Mouse (Mus musculus): ENCODE results near the gene Ppp4r1. TPM values are rescaled to one million over a fixed set of nuclear protein-coding genes. Genes with fewer than 3 reads are reported as not detected.

Ppp4r1 gene
- polyA plus RNA-seq, 2 experiments = 43.7 to 67.6 TPM

DNA sequence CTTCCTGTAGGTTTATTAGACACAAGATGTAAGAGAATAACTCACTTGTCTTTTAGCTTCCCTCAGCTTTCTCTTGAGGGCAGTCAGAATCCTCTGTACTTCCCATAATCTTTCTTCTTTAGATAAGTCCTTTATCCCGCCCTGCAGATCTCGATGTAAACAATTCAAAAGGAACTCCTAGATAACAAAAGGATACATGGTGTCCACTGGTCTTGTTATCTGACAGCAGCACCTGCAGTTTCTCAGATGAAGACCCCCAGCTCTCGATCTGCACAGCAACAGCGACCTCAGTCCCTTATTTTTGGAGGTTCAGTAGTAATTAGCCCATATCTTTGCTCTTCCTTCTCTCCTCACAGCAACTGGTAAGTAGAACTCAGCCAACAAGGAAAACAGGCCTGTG, 75.2 kb downstream of the Ppp4r1 start:
- 83% methylated on average over 4 of the region's 4 CpGs for WGBS
- peaks cover 65% of the 10 kb centered on the region for H3K36me3 ChIP-seq (ENCODE audit: control insufficient read depth, insufficient read depth, low read length)

DNA sequence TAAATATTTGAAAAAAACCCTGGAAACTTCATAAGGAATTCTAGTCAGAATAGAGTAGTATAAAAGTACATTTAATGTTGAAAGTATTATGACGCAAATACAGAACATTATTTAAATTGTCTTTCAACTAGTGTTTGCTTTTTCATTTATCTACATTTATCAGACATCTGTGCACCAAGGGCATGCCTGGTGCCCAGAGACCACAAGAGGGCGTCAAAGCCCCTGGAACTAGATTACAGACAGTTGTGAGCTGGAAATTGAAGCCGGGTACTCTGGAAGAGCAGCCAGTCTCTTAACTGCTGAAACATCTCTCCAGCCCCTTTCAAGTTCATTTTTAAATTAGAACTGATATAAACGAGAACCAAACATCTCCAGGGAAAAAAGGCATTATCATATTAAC, 80.2 kb downstream of the Ppp4r1 start:
- no peaks in the 10 kb centered on the region for H3K27me3 ChIP-seq (ENCODE audit: control insufficient read depth, insufficient read depth, low read length)
- H3K9me3 ChIP-seq (ENCODE audit: control insufficient read depth, low read length) = no peaks in the 10 kb centered on the region
- no peaks in the 10 kb centered on the region for H3K4me1 ChIP-seq (ENCODE audit: control insufficient read depth, insufficient read depth, low read length)
- no peak overlapping the region for H3K27ac ChIP-seq (replicated peaks; ENCODE audit: low read depth, low read length)
- H3K4me2 ChIP-seq (replicated peaks; ENCODE audit: low read depth, low read length, severe bottlenecking) = no peak overlapping the region
- H3K4me3 ChIP-seq (replicated peaks; ENCODE audit: low read length) = no peak overlapping the region
- no peak overlapping the region for H3K9ac ChIP-seq (ENCODE audit: low read depth, low read length, severe bottlenecking)
- DNase-seq (ENCODE audit: low spot score) (no peak), ATAC-seq (ENCODE audit: low FRiP score, low read depth) (no peak)
- 55% methylated on average over 4 of the region's 4 CpGs for WGBS
- H3K36me3 ChIP-seq (ENCODE audit: control insufficient read depth, insufficient read depth, low read length) = peaks cover 56% of the 10 kb centered on the region
- no peak for TF ChIP-seq POLR2A (IDR thresholded peaks at IDR 0.05; ENCODE audit: borderline replicate concordance, extremely low read depth, insufficient read depth, insufficient read length)

More for the DNA sequence above, 75.2 kb downstream of the Ppp4r1 start:
- no peaks in the 10 kb centered on the region for H3K9me3 ChIP-seq (ENCODE audit: control insufficient read depth, low read length)
- no peak for TF ChIP-seq POLR2A (IDR thresholded peaks at IDR 0.05; ENCODE audit: borderline replicate concordance, extremely low read depth, insufficient read depth, insufficient read length)
- no peak overlapping the region for H3K4me2 ChIP-seq (replicated peaks; ENCODE audit: low read depth, low read length, severe bottlenecking)
- no peak overlapping the region for H3K4me3 ChIP-seq (replicated peaks; ENCODE audit: low read length)
- H3K4me1 ChIP-seq (ENCODE audit: control insufficient read depth, insufficient read depth, low read length) = no peaks in the 10 kb centered on the region
- no peak overlapping the region for H3K27ac ChIP-seq (replicated peaks; ENCODE audit: low read depth, low read length)
- ATAC-seq (ENCODE audit: low FRiP score, low read depth) (no peak), DNase-seq (ENCODE audit: low spot score) (no peak)
- no peaks in the 10 kb centered on the region for H3K27me3 ChIP-seq (ENCODE audit: control insufficient read depth, insufficient read depth, low read length)
- H3K9ac ChIP-seq (ENCODE audit: low read depth, low read length, severe bottlenecking) = no peak overlapping the region

DNA sequence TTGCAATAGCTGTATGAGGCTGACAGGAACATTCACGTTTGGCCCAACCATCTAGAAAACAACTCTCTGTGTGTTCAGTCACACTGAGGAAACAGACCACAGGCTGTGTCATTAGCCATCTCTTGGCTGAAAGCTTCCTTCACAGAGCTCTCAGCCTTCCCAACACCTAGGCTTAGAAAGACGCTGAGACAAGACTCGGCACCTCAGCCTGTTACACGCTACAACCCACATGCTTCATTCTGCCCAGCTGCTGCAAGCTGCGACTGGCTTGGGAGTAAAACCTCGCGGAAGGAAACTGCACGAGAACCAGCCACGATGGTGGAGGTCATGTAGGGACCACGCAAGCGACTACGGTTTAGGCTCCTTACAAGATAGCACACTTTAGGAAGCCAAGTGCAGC, 81.5 kb downstream of the Ppp4r1 start:
- WGBS = 96% methylated on average over 12 of the region's 12 CpGs
- no peak for TF ChIP-seq POLR2A (IDR thresholded peaks at IDR 0.05; ENCODE audit: borderline replicate concordance, extremely low read depth, insufficient read depth, insufficient read length)
- Histone ChIP-seq H3K36me3 (ENCODE audit: control insufficient read depth, insufficient read depth, low read length) (peaks cover 45% of the 10 kb centered on the region), H3K4me3 (replicated peaks; ENCODE audit: low read length) (no peak overlapping the region), H3K4me1 (ENCODE audit: control insufficient read depth, insufficient read depth, low read length) (no peaks in the 10 kb centered on the region), H3K9me3 (ENCODE audit: control insufficient read depth, low read length) (no peaks in the 10 kb centered on the region), H3K27ac (replicated peaks; ENCODE audit: low read depth, low read length) (no peak overlapping the region), H3K9ac (ENCODE audit: low read depth, low read length, severe bottlenecking) (no peak overlapping the region), H3K4me2 (replicated peaks; ENCODE audit: low read depth, low read length, severe bottlenecking) (no peak overlapping the region), H3K27me3 (ENCODE audit: control insufficient read depth, insufficient read depth, low read length) (no peaks in the 10 kb centered on the region)
- no peak for DNase-seq (ENCODE audit: low spot score)
- no peak for ATAC-seq (ENCODE audit: low FRiP score, low read depth)

DNA sequence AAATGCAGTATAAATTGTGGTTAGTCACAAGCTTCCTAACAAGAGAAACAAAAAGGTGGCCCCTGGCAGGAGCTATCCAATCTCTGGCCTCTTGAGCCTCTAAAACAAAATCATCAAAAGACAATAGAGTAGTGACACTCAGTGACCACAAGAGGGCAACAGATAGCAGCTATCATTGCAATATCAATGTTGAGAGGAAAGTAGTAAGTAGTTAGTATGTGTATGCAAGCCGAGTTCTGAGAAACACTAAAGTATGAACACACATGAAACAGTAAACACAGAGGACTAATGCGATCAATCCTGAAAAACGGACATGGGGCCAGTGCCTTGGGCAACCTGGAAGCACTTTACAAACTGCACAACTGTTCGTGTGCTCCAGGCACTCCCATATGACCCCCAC, 82.4 kb downstream of the Ppp4r1 start:
- H3K9ac ChIP-seq (ENCODE audit: low read depth, low read length, severe bottlenecking) = no peak overlapping the region
- 36% methylated on average over 4 of the region's 4 CpGs for WGBS
- no peak overlapping the region for H3K4me2 ChIP-seq (replicated peaks; ENCODE audit: low read depth, low read length, severe bottlenecking)
- H3K27me3 ChIP-seq (ENCODE audit: control insufficient read depth, insufficient read depth, low read length) = no peaks in the 10 kb centered on the region
- peak; percentile 44; the same call in 1 of the 2 replicates for ATAC-seq (ENCODE audit: low FRiP score, low read depth)
- H3K4me1 ChIP-seq (ENCODE audit: control insufficient read depth, insufficient read depth, low read length) = no peaks in the 10 kb centered on the region
- TF ChIP-seq POLR2A (IDR thresholded peaks at IDR 0.05; ENCODE audit: borderline replicate concordance, extremely low read depth, insufficient read depth, insufficient read length) = no peak
- peak; percentile 83 for DNase-seq (ENCODE audit: low spot score)
- H3K27ac ChIP-seq (replicated peaks; ENCODE audit: low read depth, low read length) = no peak overlapping the region
- H3K9me3 ChIP-seq (ENCODE audit: control insufficient read depth, low read length) = no peaks in the 10 kb centered on the region
- no peak overlapping the region for H3K4me3 ChIP-seq (replicated peaks; ENCODE audit: low read length)
- H3K36me3 ChIP-seq (ENCODE audit: control insufficient read depth, insufficient read depth, low read length) = peaks cover 39% of the 10 kb centered on the region

DNA sequence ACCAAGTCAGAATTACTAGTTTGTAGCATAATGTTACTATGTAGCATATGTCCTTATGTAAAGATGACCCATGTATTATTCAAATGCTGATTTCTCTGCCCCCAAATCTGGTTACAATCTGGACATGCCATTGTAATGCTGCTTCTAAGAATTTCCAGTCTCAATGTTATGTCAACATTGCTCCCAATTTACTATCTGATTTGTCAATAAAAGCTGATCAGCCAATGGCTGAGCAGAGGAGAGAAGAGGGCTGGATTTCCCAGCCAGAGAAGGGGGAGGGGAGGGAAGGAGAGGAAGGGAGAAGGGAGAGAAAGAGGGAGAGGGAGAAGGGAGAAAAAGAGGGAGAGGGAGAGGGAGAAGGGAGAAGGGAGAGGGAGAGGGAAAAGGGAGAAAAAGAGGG, 82.9 kb downstream of the Ppp4r1 start:
- Histone ChIP-seq H3K4me3 (replicated peaks; ENCODE audit: low read length) (no peak overlapping the region), H3K4me2 (replicated peaks; ENCODE audit: low read depth, low read length, severe bottlenecking) (no peak overlapping the region), H3K27me3 (ENCODE audit: control insufficient read depth, insufficient read depth, low read length) (no peaks in the 10 kb centered on the region), H3K36me3 (ENCODE audit: control insufficient read depth, insufficient read depth, low read length) (peaks cover 39% of the 10 kb centered on the region), H3K27ac (replicated peaks; ENCODE audit: low read depth, low read length) (no peak overlapping the region), H3K9ac (ENCODE audit: low read depth, low read length, severe bottlenecking) (no peak overlapping the region), H3K4me1 (ENCODE audit: control insufficient read depth, insufficient read depth, low read length) (no peaks in the 10 kb centered on the region), H3K9me3 (ENCODE audit: control insufficient read depth, low read length) (no peaks in the 10 kb centered on the region)
- no peak for TF ChIP-seq POLR2A (IDR thresholded peaks at IDR 0.05; ENCODE audit: borderline replicate concordance, extremely low read depth, insufficient read depth, insufficient read length)
- no peak for DNase-seq (ENCODE audit: low spot score)
- ATAC-seq (ENCODE audit: low FRiP score, low read depth) = no peak

DNA sequence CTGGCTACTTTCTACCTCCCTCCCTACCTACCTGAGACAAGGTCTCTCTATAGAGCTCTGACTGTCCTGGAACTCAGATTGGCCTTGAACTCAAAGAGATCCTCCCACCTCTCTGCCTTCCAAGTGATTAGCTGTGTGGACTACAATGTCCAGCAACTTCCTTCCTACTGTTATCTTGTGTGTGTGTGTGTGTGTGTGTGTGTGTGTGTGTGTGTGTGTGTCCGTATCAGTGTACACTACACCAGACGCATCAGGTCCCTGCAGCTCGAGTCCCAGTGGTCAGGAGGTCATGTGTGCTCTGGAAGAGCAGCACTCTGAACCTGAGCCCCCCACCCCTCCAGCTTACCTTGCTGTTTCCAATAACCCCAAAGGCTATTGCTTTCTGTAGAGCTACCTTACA, 83.8 kb downstream of the Ppp4r1 start:
- Histone ChIP-seq H3K4me3 (replicated peaks; ENCODE audit: low read length) (no peak overlapping the region), H3K4me1 (ENCODE audit: control insufficient read depth, insufficient read depth, low read length) (no peaks in the 10 kb centered on the region), H3K27me3 (ENCODE audit: control insufficient read depth, insufficient read depth, low read length) (no peaks in the 10 kb centered on the region), H3K27ac (replicated peaks; ENCODE audit: low read depth, low read length) (no peak overlapping the region), H3K4me2 (replicated peaks; ENCODE audit: low read depth, low read length, severe bottlenecking) (no peak overlapping the region), H3K36me3 (ENCODE audit: control insufficient read depth, insufficient read depth, low read length) (peaks cover 33% of the 10 kb centered on the region), H3K9ac (ENCODE audit: low read depth, low read length, severe bottlenecking) (no peak overlapping the region), H3K9me3 (ENCODE audit: control insufficient read depth, low read length) (no peaks in the 10 kb centered on the region)
- 79% methylated on average over 3 of the region's 3 CpGs for WGBS
- TF ChIP-seq POLR2A (IDR thresholded peaks at IDR 0.05; ENCODE audit: borderline replicate concordance, extremely low read depth, insufficient read depth, insufficient read length) = no peak
- ATAC-seq (ENCODE audit: low FRiP score, low read depth) (no peak), DNase-seq (ENCODE audit: low spot score) (no peak)

Data from limb, embryonic 14.5 days (tissue).